Mouse (Mus musculus): ENCODE measurements around the gene Glb1l2.

Glb1l2 gene

GRCm38 (mm10) chr9:26805935-26806666, at the start of gene Glb1l2:
Glb1l2 (minus strand) TSS chr9:26806468.
- peak; percentile 87 for DNase-seq (ENCODE audit: low read depth, low spot score)

- no peak for DNase-seq (ENCODE audit: low read depth, low spot score)
These were observed 24.8 kb upstream of the Glb1l2 start for GRCm38 (mm10) chr9:26831089-26831488.

GRCm38 (mm10) chr9:26819942-26820341, 13.7 kb upstream of the Glb1l2 start:
- no peak for DNase-seq (ENCODE audit: low read depth, low spot score)

- no peak for DNase-seq (ENCODE audit: low read depth, low spot score)
These were observed 2.5 kb upstream of the Glb1l2 start for GRCm38 (mm10) chr9:26808735-26809134.

GRCm38 (mm10) chr9:26804321-26804720, 1.9 kb downstream of the Glb1l2 start:
- DNase-seq (ENCODE audit: low read depth, low spot score): no peak

GRCm38 (mm10) chr9:26800357-26800756, 5.9 kb downstream of the Glb1l2 start:
- no peak for DNase-seq (ENCODE audit: low read depth, low spot score)

- DNase-seq (ENCODE audit: low read depth, low spot score): no peak
These were observed 7.5 kb downstream of the Glb1l2 start for GRCm38 (mm10) chr9:26798731-26799130.

- DNase-seq (ENCODE audit: low read depth, low spot score): no peak
These were observed 8.1 kb downstream of the Glb1l2 start for GRCm38 (mm10) chr9:26798205-26798604.

GRCm38 (mm10) chr9:26792829-26793228, 13.4 kb downstream of the Glb1l2 start:
- DNase-seq (ENCODE audit: low read depth, low spot score): no peak

GRCm38 (mm10) chr9:26783414-26783975, 22.8 kb downstream of the Glb1l2 start:
- no peak for DNase-seq (ENCODE audit: low read depth, low spot score)

- no peak for DNase-seq (ENCODE audit: low read depth, low spot score)
These were observed 27.8 kb downstream of the Glb1l2 start for GRCm38 (mm10) chr9:26778421-26778820.

- DNase-seq (ENCODE audit: low read depth, low spot score): peak; percentile 48
These were observed 30.0 kb downstream of the Glb1l2 start for GRCm38 (mm10) chr9:26776122-26776902.

GRCm38 (mm10) chr9:26775700-26776099, 30.6 kb downstream of the Glb1l2 start:
- no peak for DNase-seq (ENCODE audit: low read depth, low spot score)

- DNase-seq (ENCODE audit: low read depth, low spot score): no peak
These were observed 38.1 kb downstream of the Glb1l2 start for GRCm38 (mm10) chr9:26768181-26768580.

- no peak for DNase-seq (ENCODE audit: low read depth, low spot score)
These were observed 43.8 kb downstream of the Glb1l2 start for GRCm38 (mm10) chr9:26762477-26762876.

- no peak for DNase-seq (ENCODE audit: low read depth, low spot score)
These were observed 45.7 kb downstream of the Glb1l2 start for GRCm38 (mm10) chr9:26760576-26760975.

GRCm38 (mm10) chr9:26760081-26760480, 46.2 kb downstream of the Glb1l2 start:
- DNase-seq (ENCODE audit: low read depth, low spot score): peak; percentile 5

GRCm38 (mm10) chr9:26748893-26749292, 57.4 kb downstream of the Glb1l2 start:
- DNase-seq (ENCODE audit: low read depth, low spot score): no peak

- no peak for DNase-seq (ENCODE audit: low read depth, low spot score)
These were observed 59.1 kb downstream of the Glb1l2 start for GRCm38 (mm10) chr9:26747121-26747520.

GRCm38 (mm10) chr9:26742817-26743216, 63.5 kb downstream of the Glb1l2 start:
- no peak for DNase-seq (ENCODE audit: low read depth, low spot score)

- no peak for DNase-seq (ENCODE audit: low read depth, low spot score)
These were observed 69.2 kb downstream of the Glb1l2 start for GRCm38 (mm10) chr9:26737116-26737515.

GRCm38 (mm10) chr9:26733986-26734385, 72.3 kb downstream of the Glb1l2 start:
- DNase-seq (ENCODE audit: low read depth, low spot score): no peak

Measured in embryo, embryonic 11.5 days (tissue).